Mouse (Mus musculus) embryo, embryonic 11.5 days (tissue): ENCODE results near the gene Spaca7.
"Not testable (repeated sequence)": the region's sequence is repeated elsewhere in the genome, so short reads cannot be mapped to it uniquely, and the experiment has no call there.

Experiments used
- DNase-seq: peaks from one replicate; pipeline ENCODE4 v3.0.0-alpha.2; 2012; ENCODE audit warnings: low read depth, low spot score

Spaca7 gene

GRCm38 (mm10) chr8:12572814-12573534 is at the start of gene Spaca7:
Gene Spaca7 (plus strand): TSS chr8:12573029.
- DNase-seq: no peak

- no peak for DNase-seq
These were observed 48.5 kb upstream of the Spaca7 start for GRCm38 (mm10) chr8:12524279-12524678.

- DNase-seq: no peak
These were observed 44.2 kb upstream of the Spaca7 start for GRCm38 (mm10) chr8:12528659-12529058.

- no peak for DNase-seq
These were observed 37.2 kb upstream of the Spaca7 start for GRCm38 (mm10) chr8:12535617-12536016.

- no peak for DNase-seq
These were observed 36.5 kb upstream of the Spaca7 start for GRCm38 (mm10) chr8:12536306-12536705.

- no peak for DNase-seq
These were observed 27.6 kb upstream of the Spaca7 start for GRCm38 (mm10) chr8:12545236-12545635.

- no peak for DNase-seq
These were observed 27.2 kb upstream of the Spaca7 start for GRCm38 (mm10) chr8:12545671-12546070.

- no peak for DNase-seq
These were observed 25.2 kb upstream of the Spaca7 start for GRCm38 (mm10) chr8:12547466-12548220.

GRCm38 (mm10) chr8:12548255-12548654 is 24.6 kb upstream of the Spaca7 start:
- no peak for DNase-seq

GRCm38 (mm10) chr8:12548680-12549079 is 24.1 kb upstream of the Spaca7 start:
- DNase-seq: no peak

- peak; percentile 29 for DNase-seq
These were observed 17.2 kb upstream of the Spaca7 start for GRCm38 (mm10) chr8:12555515-12556145.

GRCm38 (mm10) chr8:12558786-12559185 is 14.0 kb upstream of the Spaca7 start:
- no peak for DNase-seq

- peak; percentile 44 for DNase-seq
These were observed 11.3 kb upstream of the Spaca7 start for GRCm38 (mm10) chr8:12561403-12561960.

GRCm38 (mm10) chr8:12564307-12564706 is 8.5 kb upstream of the Spaca7 start:
- DNase-seq: peak; percentile 53

- no peak for DNase-seq
These were observed 7.3 kb upstream of the Spaca7 start for GRCm38 (mm10) chr8:12565488-12565887.

GRCm38 (mm10) chr8:12566509-12566908 is 6.3 kb upstream of the Spaca7 start:
- DNase-seq: no peak

GRCm38 (mm10) chr8:12576003-12576402 is 3.2 kb downstream of the Spaca7 start:
- DNase-seq: no peak

- DNase-seq: no peak
These were observed 3.9 kb downstream of the Spaca7 start for GRCm38 (mm10) chr8:12576739-12577138.

- not testable (repeated sequence) for DNase-seq
These were observed 6.6 kb downstream of the Spaca7 start for GRCm38 (mm10) chr8:12579339-12579999.

GRCm38 (mm10) chr8:12583785-12584184 is 11.0 kb downstream of the Spaca7 start:
- DNase-seq: no peak

GRCm38 (mm10) chr8:12607223-12607622 is 34.4 kb downstream of the Spaca7 start:
- peak; percentile 56 for DNase-seq

GRCm38 (mm10) chr8:12608810-12609209 is 36.0 kb downstream of the Spaca7 start:
- DNase-seq: no peak
